Mouse (Mus musculus) forebrain, embryonic 12.5 days (tissue): Measurements from ENCODE around the gene Itpr2. TPM values are rescaled to one million over a fixed set of nuclear protein-coding genes. Genes with fewer than 3 reads are reported as not detected.

Experiments used
- ATAC-seq: fragments of 200-750 bp; cut with Nextera tagmentation; 2 replicates; pipeline ENCODE4 v1.8.0; 2017; ENCODE audit warnings: moderate TSS enrichment; ENCODE audit not compliant: low FRiP score
- H3K27ac ChIP-seq: fragments of 300-500 bp; sonication (generic); 2 replicates; pipeline ENCODE4 v1.5.1; 2016; ENCODE audit warnings: mild to moderate bottlenecking
- H3K27me3 ChIP-seq: fragments of 300-500 bp; sonication (generic); 2 replicates; pipeline ENCODE4 v1.6.1; 2016; ENCODE audit warnings: mild to moderate bottlenecking
- H3K36me3 ChIP-seq: fragments of 300-500 bp; sonication (generic); replicated peaks from 2 replicates; pipeline ENCODE4 v1.6.1; 2016; ENCODE audit warnings: mild to moderate bottlenecking
- H3K4me1 ChIP-seq: fragments of 300-500 bp; sonication (generic); 2 replicates; pipeline ENCODE4 v1.6.1; 2016
- H3K4me2 ChIP-seq: fragments of 300-500 bp; sonication (generic); 2 replicates; pipeline ENCODE4 v1.6.1; 2016; ENCODE audit warnings: mild to moderate bottlenecking, moderate library complexity
- H3K4me3 ChIP-seq: fragments of 300-500 bp; sonication (generic); replicated peaks from 2 replicates; pipeline ENCODE4 v1.5.1; 2016; ENCODE audit warnings: mild to moderate bottlenecking
- H3K9ac ChIP-seq: fragments of 300-500 bp; sonication (generic); 2 replicates; pipeline ENCODE4 v1.6.1; 2016; ENCODE audit warnings: mild to moderate bottlenecking
- H3K9me3 ChIP-seq: fragments of 300-500 bp; sonication (generic); 2 replicates; pipeline ENCODE4 v1.6.1; 2016
- WGBS: fragments of 180-500 bp; shearing (Covaris S2); methylation state at CpG from one replicate; pipeline ENCODE4 v1.1.7; 2016; 5-methylcytosine and 5-hydroxymethylcytosine counted together
- polyA plus RNA-seq: library from polyadenylated mRNA; unstranded; fragments of >200 nt; fragmentation: Nextera tagmentation; extraction: Ambion mirVana; gene quantifications from 2 replicates; pipeline ENCODE4 v1.2.1, GENCODE M21; 2016

Itpr2 gene
- polyA plus RNA-seq, 1 experiment from 2014 or later: 3.4 TPM

- H3K27me3 ChIP-seq: no peaks in the 10 kb centered on the region
- 79% methylated on average over 8 of the region's 8 CpGs for WGBS
- no peak overlapping the region for H3K9ac ChIP-seq
- no peak overlapping the region for H3K4me3 ChIP-seq
- ATAC-seq: no peak
- no peak overlapping the region for H3K4me2 ChIP-seq
- peaks cover 26% of the 10 kb centered on the region for H3K4me1 ChIP-seq
- no peaks in the 10 kb centered on the region for H3K9me3 ChIP-seq
- H3K36me3 ChIP-seq: no peaks in the 10 kb centered on the region
- H3K27ac ChIP-seq: no peak overlapping the region
Measured at GRCm38 (mm10) chr6:146135291-146135690, 366.7 kb downstream of the Itpr2 start.

GRCm38 (mm10) chr6:146133921-146134320, 368.1 kb downstream of the Itpr2 start:
- no peak for ATAC-seq
- Histone ChIP-seq H3K4me2 (no peak overlapping the region), H3K4me1 (peaks cover 26% of the 10 kb centered on the region), H3K4me3 (no peak overlapping the region), H3K27me3 (no peaks in the 10 kb centered on the region), H3K9ac (no peak overlapping the region), H3K27ac (no peak overlapping the region), H3K9me3 (no peaks in the 10 kb centered on the region), H3K36me3 (no peaks in the 10 kb centered on the region)
- WGBS: 81% methylated on average over 8 of the region's 8 CpGs

GRCm38 (mm10) chr6:146129066-146129465, 373.0 kb downstream of the Itpr2 start:
- WGBS: 68% methylated on average over 7 of the region's 7 CpGs
- H3K4me2 ChIP-seq: no peak overlapping the region
- no peak overlapping the region for H3K27ac ChIP-seq
- H3K36me3 ChIP-seq: no peaks in the 10 kb centered on the region
- H3K9ac ChIP-seq: no peak overlapping the region
- H3K9me3 ChIP-seq: no peaks in the 10 kb centered on the region
- H3K27me3 ChIP-seq: no peaks in the 10 kb centered on the region
- no peaks in the 10 kb centered on the region for H3K4me1 ChIP-seq
- no peak overlapping the region for H3K4me3 ChIP-seq
- no peak for ATAC-seq

- no peak overlapping the region for H3K4me2 ChIP-seq
- H3K4me1 ChIP-seq: no peaks in the 10 kb centered on the region
- WGBS: 80% methylated on average over 12 of the region's 12 CpGs
- H3K36me3 ChIP-seq: no peaks in the 10 kb centered on the region
- no peak overlapping the region for H3K27ac ChIP-seq
- ATAC-seq: no peak
- H3K27me3 ChIP-seq: no peaks in the 10 kb centered on the region
- H3K9me3 ChIP-seq: no peaks in the 10 kb centered on the region
- no peak overlapping the region for H3K4me3 ChIP-seq
- no peak overlapping the region for H3K9ac ChIP-seq
Measured at GRCm38 (mm10) chr6:146126823-146127681, 375.0 kb downstream of the Itpr2 start.

DNA sequence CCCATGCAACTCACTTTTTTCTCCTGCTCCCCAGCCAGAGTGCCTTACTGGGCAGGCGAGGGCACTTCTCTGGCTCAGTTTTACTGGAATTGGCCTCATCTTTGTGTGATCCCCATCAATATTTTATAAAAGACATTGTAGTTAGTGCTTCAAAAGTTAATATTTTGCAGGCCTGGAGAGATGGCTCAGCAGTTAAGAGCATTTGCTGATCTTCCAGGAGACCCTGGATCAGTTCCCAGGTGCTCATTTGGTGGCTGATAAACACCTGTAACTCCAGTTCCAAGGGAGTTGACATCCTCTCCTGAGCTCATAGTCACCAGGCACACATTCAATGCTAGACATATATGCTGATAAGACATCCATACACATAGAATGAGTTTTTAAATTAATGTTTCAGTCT, 376.4 kb downstream of the Itpr2 start:
- no peak overlapping the region for H3K4me3 ChIP-seq
- H3K4me1 ChIP-seq: no peaks in the 10 kb centered on the region
- no peak overlapping the region for H3K27ac ChIP-seq
- ATAC-seq: no peak
- no peaks in the 10 kb centered on the region for H3K9me3 ChIP-seq
- H3K27me3 ChIP-seq: no peaks in the 10 kb centered on the region
- WGBS: 94% methylated on average over 1 of the region's 1 CpGs
- no peak overlapping the region for H3K9ac ChIP-seq
- no peaks in the 10 kb centered on the region for H3K36me3 ChIP-seq
- H3K4me2 ChIP-seq: no peak overlapping the region

- Histone ChIP-seq H3K9ac (no peak overlapping the region), H3K27me3 (no peaks in the 10 kb centered on the region), H3K4me3 (no peak overlapping the region), H3K27ac (no peak overlapping the region), H3K36me3 (no peaks in the 10 kb centered on the region), H3K9me3 (no peaks in the 10 kb centered on the region), H3K4me1 (no peaks in the 10 kb centered on the region), H3K4me2 (no peak overlapping the region)
- no peak for ATAC-seq
- WGBS: 81% methylated on average over 3 of the region's 3 CpGs
Measured at GRCm38 (mm10) chr6:146124479-146124878, 377.5 kb downstream of the Itpr2 start.

GRCm38 (mm10) chr6:146123656-146124055, 378.4 kb downstream of the Itpr2 start:
- Histone ChIP-seq H3K9ac (no peak overlapping the region), H3K4me2 (no peak overlapping the region), H3K4me3 (no peak overlapping the region), H3K9me3 (no peaks in the 10 kb centered on the region), H3K27ac (no peak overlapping the region), H3K36me3 (no peaks in the 10 kb centered on the region), H3K27me3 (no peaks in the 10 kb centered on the region), H3K4me1 (no peaks in the 10 kb centered on the region)
- no peak for ATAC-seq
- WGBS: 90% methylated on average over 4 of the region's 4 CpGs

DNA sequence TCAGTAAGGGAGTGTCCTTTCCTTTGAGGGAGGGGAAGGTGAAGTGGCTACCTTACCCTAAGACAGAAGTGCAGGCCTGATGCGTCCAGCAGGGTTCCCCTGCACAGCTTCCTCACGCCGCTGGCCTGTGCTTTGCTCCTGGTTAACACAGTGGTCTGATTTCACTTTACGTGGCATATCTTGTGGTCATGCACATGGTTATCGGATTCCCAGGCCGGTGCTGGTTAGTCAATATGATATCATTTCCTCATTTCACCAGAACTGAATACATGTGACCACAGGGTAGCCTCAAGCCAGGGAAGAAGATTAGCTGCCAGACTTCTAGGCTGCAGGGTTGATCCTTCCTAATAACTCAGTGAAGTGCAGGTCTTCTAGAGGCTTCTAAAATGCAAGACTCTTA, 381.9 kb downstream of the Itpr2 start:
- H3K9me3 ChIP-seq: no peaks in the 10 kb centered on the region

GRCm38 (mm10) chr6:146114731-146115302, 387.2 kb downstream of the Itpr2 start:
- peak; percentile 67 for ATAC-seq
- Histone ChIP-seq H3K9ac (peak overlapping the region; percentile 33), H3K4me3 (no peak overlapping the region), H3K4me1 (peaks cover 44% of the 10 kb centered on the region), H3K36me3 (no peaks in the 10 kb centered on the region), H3K27me3 (no peaks in the 10 kb centered on the region), H3K27ac (peak overlapping the region; percentile 14), H3K4me2 (peak overlapping the region; percentile 36), H3K9me3 (no peaks in the 10 kb centered on the region)
- WGBS: 5% methylated on average over 12 of the region's 12 CpGs

More for the DNA sequence above, 381.9 kb downstream of the Itpr2 start:
- 85% methylated on average over 6 of the region's 6 CpGs for WGBS
- Histone ChIP-seq H3K4me2 (no peak overlapping the region), H3K36me3 (no peaks in the 10 kb centered on the region), H3K27me3 (no peaks in the 10 kb centered on the region), H3K4me1 (peaks cover 3% of the 10 kb centered on the region), H3K27ac (no peak overlapping the region), H3K9ac (no peak overlapping the region), H3K4me3 (no peak overlapping the region)
- no peak for ATAC-seq

GRCm38 (mm10) chr6:146114071-146114470, 388.0 kb downstream of the Itpr2 start:
- 80% methylated on average over 3 of the region's 3 CpGs for WGBS
- no peak for ATAC-seq
- Histone ChIP-seq H3K4me1 (peaks cover 44% of the 10 kb centered on the region), H3K4me3 (no peak overlapping the region), H3K9ac (no peak overlapping the region), H3K36me3 (no peaks in the 10 kb centered on the region), H3K9me3 (no peaks in the 10 kb centered on the region), H3K4me2 (no peak overlapping the region), H3K27me3 (no peaks in the 10 kb centered on the region), H3K27ac (no peak overlapping the region)

DNA sequence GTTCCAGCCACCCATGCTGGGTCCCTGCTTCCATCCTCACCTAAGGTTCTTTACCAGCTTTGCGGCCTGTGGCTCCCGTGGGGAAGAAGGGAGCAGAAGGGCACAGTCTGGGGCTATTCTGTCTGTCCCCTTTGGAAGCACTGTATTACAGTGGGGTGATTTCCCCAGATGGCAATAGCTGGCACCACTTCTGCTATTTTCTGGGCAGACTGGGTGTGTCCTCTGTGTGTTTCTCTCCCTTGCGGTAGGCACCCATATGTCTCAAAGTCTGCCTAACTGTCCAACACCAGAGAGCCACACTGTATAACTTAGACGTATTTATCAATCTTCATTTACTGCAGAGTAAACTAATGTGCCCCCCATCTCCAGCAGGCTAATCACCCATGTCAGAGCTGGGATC, 388.9 kb downstream of the Itpr2 start:
- no peaks in the 10 kb centered on the region for H3K27me3 ChIP-seq
- H3K9me3 ChIP-seq: no peaks in the 10 kb centered on the region
- no peak overlapping the region for H3K27ac ChIP-seq
- no peaks in the 10 kb centered on the region for H3K36me3 ChIP-seq
- ATAC-seq: no peak
- H3K4me3 ChIP-seq: no peak overlapping the region
- no peak overlapping the region for H3K4me2 ChIP-seq
- H3K4me1 ChIP-seq: peaks cover 44% of the 10 kb centered on the region
- 93% methylated on average over 4 of the region's 4 CpGs for WGBS
- H3K9ac ChIP-seq: no peak overlapping the region

- Histone ChIP-seq H3K36me3 (no peaks in the 10 kb centered on the region), H3K27ac (0 out of 2 replicates have a peak overlapping the region, but pooled peaks have one; percentile 38), H3K9ac (no peak overlapping the region), H3K4me2 (no peak overlapping the region), H3K27me3 (no peaks in the 10 kb centered on the region), H3K9me3 (no peaks in the 10 kb centered on the region), H3K4me1 (peaks cover 44% of the 10 kb centered on the region), H3K4me3 (no peak overlapping the region)
- peak; percentile 25; the same call in 1 of the 2 replicates for ATAC-seq
- WGBS: 75% methylated on average over 7 of the region's 7 CpGs
Measured at GRCm38 (mm10) chr6:146112211-146112610, 389.8 kb downstream of the Itpr2 start.
